In the genomic region with DNA sequence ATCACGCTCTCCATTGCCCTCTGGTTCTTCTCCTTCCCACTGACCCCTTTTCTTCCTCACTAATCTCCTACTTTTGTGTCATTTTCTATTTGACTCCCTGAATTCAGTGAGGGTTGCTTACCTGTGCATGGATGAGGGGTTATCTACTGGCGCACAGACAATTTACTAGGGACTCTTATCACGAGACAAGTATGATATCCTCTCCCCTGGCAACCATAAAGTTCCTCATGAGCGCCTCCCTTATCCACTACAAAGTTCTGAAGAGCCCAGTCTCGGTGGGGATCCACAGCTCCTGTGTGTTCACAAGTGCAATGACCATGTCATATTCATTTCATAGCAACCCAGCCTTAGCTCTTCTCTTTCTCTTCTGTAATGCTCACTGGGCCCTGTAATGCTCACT, we compare ENCODE assay signal across 26 mouse cellular contexts. TPM values are rescaled to one million over a fixed set of nuclear protein-coding genes. Genes with fewer than 3 reads are reported as not detected.
DNase-seq lines count a peak whose midpoint lies in the region; ATAC-seq and TF ChIP-seq lines count a peak whose summit lies in the region.
"Had no signal": no experiment of that assay in that cellular context is flagged by ENCODE, and none has a peak within 500 bp of the region (broad histone marks: within the 10 kb centered on the region; RNA-seq: fewer than 3 reads in every experiment).

No protein-coding gene starts in this region.

- no peaks in the 10 kb centered on the region for H3K9me3 ChIP-seq in G1E (replicated peaks)
- H3K9me3 ChIP-seq in liver, embryonic 16.5 days (replicated peaks; ENCODE audit: control insufficient read depth, low read length), result peaks cover 4% of the 10 kb centered on the region
- H3K9me3 ChIP-seq: hindbrain, embryonic 12.5 days; neural tube, embryonic 13.5 days; stomach, embryonic 15.5 days had no signal

- H3K4me2 ChIP-seq in liver, embryonic 16.5 days (ENCODE audit: low read depth, low read length), result peak overlapping the region; percentile 24
- H3K4me2 ChIP-seq: hindbrain, embryonic 12.5 days; neural tube, embryonic 13.5 days; stomach, embryonic 15.5 days had no signal

- ATAC-seq in G1E (ENCODE audit: extremely low read depth, insufficient number of reproducible peaks, low FRiP score, poor library complexity, severe bottlenecking), result 0 out of 2 replicates have a peak, but pooled peaks have one; percentile 17
- 0 out of 2 replicates have a peak, but pooled peaks have one; percentile 8 for ATAC-seq in erythroblast, adult 5-6 weeks (replicated peaks; ENCODE audit: low FRiP score, poor library complexity, severe bottlenecking)
- ATAC-seq in liver, embryonic 16.5 days (ENCODE audit: low read depth), result peak; percentile 82
- ATAC-seq: forebrain, embryonic 16.5 days had no signal

- DNase-seq in G1E (ENCODE audit: low spot score) (no peak), liver (peak; percentile 47), MN1 (ENCODE audit: low spot score) (no peak)
- no peak for DNase-seq in embryo, embryonic 10 days (ENCODE audit: low spot score)
- no peak for DNase-seq in urinary bladder, postnatal 25 days (ENCODE audit: low spot score)
- DNase-seq in frontal cortex, postnatal 36 days (ENCODE audit: low spot score in 2 of 2), result no peak
- DNase-seq: adrenal gland, adult 2 months; cerebellum, adult 2 months; cerebellum, postnatal 25 days; gastrocnemius, postnatal 14 days; heart, adult 18-20 months; kidney, adult 9 months; kidney, postnatal 25 days; lung, adult 18-20 months; midbrain, embryonic 14.5 days; thymus, adult 2 months; thymus, postnatal 4 days had no signal

- no peaks in the 10 kb centered on the region for H3K36me3 ChIP-seq in G1E (replicated peaks)
- H3K36me3 ChIP-seq in liver, embryonic 16.5 days (ENCODE audit: control insufficient read depth, insufficient read depth), result no peaks in the 10 kb centered on the region
- H3K36me3 ChIP-seq: hindbrain, embryonic 12.5 days; neural tube, embryonic 13.5 days; stomach, embryonic 15.5 days had no signal

- peaks cover 28% of the 10 kb centered on the region for H3K4me1 ChIP-seq in G1E (ENCODE audit: insufficient read depth, low read depth, low read length)
- H3K4me1 ChIP-seq in liver, embryonic 16.5 days (ENCODE audit: control insufficient read depth, low read depth, low read length), result peaks cover 31% of the 10 kb centered on the region
- H3K4me1 ChIP-seq: stomach, embryonic 15.5 days had no signal

- no peak overlapping the region for H3K9ac ChIP-seq in liver, embryonic 16.5 days (ENCODE audit: low read depth, low read length)
- H3K9ac ChIP-seq: hindbrain, embryonic 12.5 days; neural tube, embryonic 13.5 days; stomach, embryonic 15.5 days had no signal

- H3K27ac ChIP-seq in liver, embryonic 16.5 days (ENCODE audit: low read length), result 0 out of 2 replicates have a peak overlapping the region, but pooled peaks have one; percentile 58
- H3K27ac ChIP-seq: hindbrain, embryonic 12.5 days; layer of hippocampus, adult 2 months; neural tube, embryonic 13.5 days; stomach, embryonic 15.5 days had no signal

- H3K27me3 ChIP-seq in G1E (ENCODE audit: insufficient read depth, low read length), result no peaks in the 10 kb centered on the region
- no peaks in the 10 kb centered on the region for H3K27me3 ChIP-seq in liver, embryonic 16.5 days (ENCODE audit: control insufficient read depth, insufficient read depth, low read depth, low read length)
- H3K27me3 ChIP-seq: hindbrain, embryonic 12.5 days; neural tube, embryonic 13.5 days; stomach, embryonic 15.5 days had no signal

- no peak overlapping the region for H3K4me3 ChIP-seq in G1E (ENCODE audit: low read depth, low read length)
- H3K4me3 ChIP-seq in liver, embryonic 16.5 days (ENCODE audit: low read depth, low read length), result no peak overlapping the region
- H3K4me3 ChIP-seq: hindbrain, embryonic 12.5 days; layer of hippocampus, adult 2 months; megakaryocyte, embryonic 14.5 days; myocyte; neural tube, embryonic 13.5 days; stomach, embryonic 15.5 days had no signal

- TF ChIP-seq CTCF in G1E (IDR thresholded peaks at IDR 0.05; ENCODE audit: low read depth, low read length), result no peak

- WGBS in liver, embryonic 16.5 days (ENCODE audit: insufficient replicate concordance), result 39% methylated on average over 5 of the region's 5 CpGs

RNA-seq across cellular contexts. Expression of a gene that starts 12.6 kb away (rescaled TPM):
- total RNA-seq in G1E (2014; fragmentation: Nextera tagmentation) (69.0 and 95.0 TPM in 2 replicates), G1E (2017) (69.1 and 72.0 TPM in 2 replicates)
- polyA plus RNA-seq in G1E (2012), result 118 and 121 TPM in 2 replicates
- total RNA-seq in erythroblast, adult 5-6 weeks (2015; ENCODE audit: low replicate concordance), result 11.9 and 22.4 TPM in 2 replicates
- 31.9 and 51.7 TPM in 2 replicates for total RNA-seq in erythroblast, adult 5-6 weeks (2017; ENCODE audit: low replicate concordance)
- 13.1 and 15.4 TPM in 2 replicates for polyA plus RNA-seq in liver, embryonic 16.5 days (2015; fragmentation: Nextera tagmentation; extraction: Ambion mirVana)

RNA-seq across cellular contexts. Expression of a gene that starts 46.2 kb away (rescaled TPM):
- 16.8 and 27.7 TPM in 2 replicates for total RNA-seq in G1E (2014; fragmentation: Nextera tagmentation)
- total RNA-seq in G1E (2017), result 49.3 and 49.7 TPM in 2 replicates
- 22.5 and 27.2 TPM in 2 replicates for polyA plus RNA-seq in G1E (2012)
- total RNA-seq in erythroblast, adult 5-6 weeks (2015; ENCODE audit: low replicate concordance), result 48.1 and 68.0 TPM in 2 replicates
- 59.3 and 69.0 TPM in 2 replicates for total RNA-seq in erythroblast, adult 5-6 weeks (2017; ENCODE audit: low replicate concordance)
- 30.8 and 32.7 TPM in 2 replicates for polyA plus RNA-seq in liver, embryonic 16.5 days (2015; fragmentation: Nextera tagmentation; extraction: Ambion mirVana)

Comparison
In these comparisons a context has a peak if more than half of its experiments do, and no peak if none do; other contexts are left out.
1. ATAC-seq: peak in every context shown above with its lines; median percentile 82 in liver, embryonic 16.5 days; 17 in G1E; 8 in erythroblast, adult 5-6 weeks.